In genomic region chrX:103863502-103863901, GRCm38 (mm10) we compare ENCODE assay signal across 16 mouse cellular contexts. TPM values are rescaled to one million over a fixed set of nuclear protein-coding genes. Genes with fewer than 3 reads are reported as not detected.
"Had no signal": no experiment of that assay in that cellular context is flagged by ENCODE, and none has a peak within 500 bp of the region (broad histone marks: within the 10 kb centered on the region; RNA-seq: fewer than 3 reads in every experiment).

No protein-coding gene starts in this region.

- H3K9me3 ChIP-seq: limb, embryonic 12.5 days; limb, embryonic 15.5 days; midbrain, embryonic 12.5 days; midbrain, embryonic 15.5 days had no signal

- H3K4me1 ChIP-seq: limb, embryonic 12.5 days; limb, embryonic 15.5 days; midbrain, embryonic 12.5 days; midbrain, embryonic 15.5 days had no signal

- H3K9ac ChIP-seq: limb, embryonic 12.5 days; limb, embryonic 15.5 days; liver, embryonic 14.5 days; liver, postnatal 0 days; lung, embryonic 14.5 days; midbrain, embryonic 12.5 days; midbrain, embryonic 15.5 days had no signal

- H3K27ac ChIP-seq: kidney, postnatal 0 days; limb, embryonic 12.5 days; limb, embryonic 15.5 days; liver, embryonic 14.5 days; macrophage; midbrain, embryonic 12.5 days; midbrain, embryonic 15.5 days had no signal

- H3K36me3 ChIP-seq: limb, embryonic 12.5 days; limb, embryonic 15.5 days; midbrain, embryonic 12.5 days; midbrain, embryonic 15.5 days had no signal

- H3K4me2 ChIP-seq: limb, embryonic 12.5 days; limb, embryonic 15.5 days; liver, embryonic 11.5 days; lung, embryonic 14.5 days; midbrain, embryonic 12.5 days; midbrain, embryonic 15.5 days had no signal

- ATAC-seq: liver, postnatal 0 days; lung, postnatal 0 days; midbrain, embryonic 15.5 days had no signal

- H3K4me3 ChIP-seq: limb, embryonic 12.5 days; limb, embryonic 15.5 days; midbrain, embryonic 12.5 days; midbrain, embryonic 15.5 days had no signal

- DNase-seq: kidney, adult 2 months; kidney, postnatal 25 days; left cerebral cortex, postnatal 4 days; liver, postnatal 0 days; lung, embryonic 14.5 days; thymus, adult 18-20 months; thymus, postnatal 36 days had no signal

RNA-seq across cellular contexts. Expression of gene Slc16a2, which starts 41.7 kb away (rescaled TPM):
- polyA plus RNA-seq: macrophage had no signal
